Mouse (Mus musculus) cerebellum, adult 2 months (tissue): ENCODE results near the gene Palb2. TPM values are rescaled to one million over a fixed set of nuclear protein-coding genes. Genes with fewer than 3 reads are reported as not detected.
A peak's percentile ranks its signal among the peaks of the same experiment; 100 is the strongest.

Experiments used
- DNase-seq, 2 experiments: peaks; one replicate each; pipeline ENCODE4 v3.0.0; 2021
- H3K27ac ChIP-seq: fragments of 200-500 bp; 2 replicates; pipeline ENCODE4 v1.5.1; 2012; ENCODE audit warnings: low read length, control low read depth, inconsistent platforms; ENCODE audit not compliant: insufficient read depth
- H3K27me3 ChIP-seq: fragments of 200-500 bp; 2 replicates; pipeline ENCODE4 v1.6.1; 2012; ENCODE audit warnings: inconsistent platforms, mild to moderate bottlenecking, low read length, moderate library complexity; ENCODE audit not compliant: control insufficient read depth, insufficient read depth
- H3K4me1 ChIP-seq: fragments of 200-500 bp; 2 replicates; pipeline ENCODE4 v1.6.1; 2011; ENCODE audit warnings: low read length; ENCODE audit not compliant: control insufficient read depth, insufficient read depth
- H3K4me3 ChIP-seq: fragments of 200-500 bp; replicated peaks from 2 replicates; pipeline ENCODE3; 2011; ENCODE audit warnings: mild to moderate bottlenecking, low read depth, low read length, control low read depth; ENCODE audit not compliant: insufficient read depth
- CTCF ChIP-seq: fragments of 200-500 bp; IDR thresholded peaks from 2 replicates; pipeline ENCODE4 v1.5.1; 2011; ENCODE audit warnings: low read depth, mild to moderate bottlenecking, control low read depth, low read length, moderate library complexity, borderline replicate concordance; ENCODE audit not compliant: insufficient read depth
- POLR2A ChIP-seq: fragments of 200-500 bp; IDR thresholded peaks from 2 replicates; pipeline ENCODE4 v1.6.1; 2011; ENCODE audit warnings: low read length, control low read depth, borderline replicate concordance; ENCODE audit not compliant: insufficient read depth
- WGBS: fragments of 180-500 bp; shearing (Covaris S2); methylation state at CpG from one replicate; pipeline ENCODE4 v1.1.7; 2018; 5-methylcytosine and 5-hydroxymethylcytosine counted together
- polyA plus RNA-seq: library from polyadenylated mRNA; depleted of rRNA; stranded (reverse); fragments of >200 nt; gene quantifications from 2 replicates; pipeline ENCODE4 v1.2.3, GENCODE M21; 2012; rRNA removed

Palb2 gene
- polyA plus RNA-seq, 1 experiment, result 2.2 TPM

- WGBS, result under 1% methylated on average over 58 of the region's 60 CpGs
- TF ChIP-seq CTCF, result no peak
- peak; percentile 26; the same call in 1 of the 2 replicates for TF ChIP-seq POLR2A
- peak; percentile 96 to 99 for DNase-seq
- no peaks in the 10 kb centered on the region for H3K27me3 ChIP-seq
- H3K27ac ChIP-seq, result peak within 1 kb of the TSS; percentile 84
- peak within 1 kb of the TSS; percentile 79 for H3K4me3 ChIP-seq
- H3K4me1 ChIP-seq, result peaks cover 3% of the 10 kb centered on the region
Measured at GRCm38 (mm10) chr7:122066945-122067516, 65.8 kb downstream of the Palb2 start, which contains the start of the genes Ubfd1 and Ears2. TSS of gene Ubfd1 (plus strand) at chr7:122067175. TSS of gene Ears2 (minus strand) at chr7:122067263.

- Histone ChIP-seq H3K4me1 (peaks cover 3% of the 10 kb centered on the region; the same call in 1 of the 2 replicates), H3K4me3 (peak overlapping the region; percentile 79), H3K27ac (peak overlapping the region; percentile 84), H3K27me3 (no peaks in the 10 kb centered on the region)
- TF ChIP-seq CTCF, result no peak
- no peak for TF ChIP-seq POLR2A
- DNase-seq, result no peak
- 15% methylated on average over 31 of the region's 31 CpGs for WGBS
Measured at GRCm38 (mm10) chr7:122066102-122066944, 66.5 kb downstream of the Palb2 start.

- 76% methylated on average over 1 of the region's 1 CpGs for WGBS
- TF ChIP-seq CTCF, result no peak
- no peak for TF ChIP-seq POLR2A
- no peak overlapping the region for H3K27ac ChIP-seq
- H3K27me3 ChIP-seq, result no peaks in the 10 kb centered on the region
- H3K4me3 ChIP-seq, result no peak overlapping the region
- H3K4me1 ChIP-seq, result peaks cover 3% of the 10 kb centered on the region; the same call in 1 of the 2 replicates
- no peak for DNase-seq
Measured at GRCm38 (mm10) chr7:122065656-122066055, 67.1 kb downstream of the Palb2 start.

Other genes starting within 250 kb of the Palb2 start
- 32.3 and 32.6 TPM in 2 replicates for gene Cog7, start 151.3 kb downstream of the Palb2 start, polyA plus RNA-seq
- 22.8 and 23.1 TPM in 2 replicates for gene Gga2, start 111.8 kb downstream of the Palb2 start, polyA plus RNA-seq
- 52.0 and 56.9 TPM in 2 replicates for gene Ubfd1, start 65.8 kb downstream of the Palb2 start, polyA plus RNA-seq
- 4.8 and 6.2 TPM in 2 replicates for gene Ears2, start 65.7 kb downstream of the Palb2 start, polyA plus RNA-seq
- gene Ndufab1, start 31.1 kb downstream of the Palb2 start, polyA plus RNA-seq, result 204 and 236 TPM in 2 replicates
- 110 and 115 TPM in 2 replicates for gene Dctn5, start 56 bp upstream of the Palb2 start, polyA plus RNA-seq
- 2.0 and 2.1 TPM in 2 replicates for gene Plk1, start 26.5 kb upstream of the Palb2 start, polyA plus RNA-seq
- 0.11 and 0.21 TPM in 2 replicates for gene Ern2, start 53.2 kb upstream of the Palb2 start, polyA plus RNA-seq
- gene Chp2, start 86.5 kb upstream of the Palb2 start, polyA plus RNA-seq, result 0.29 and 0.46 TPM in 2 replicates
- 311 and 324 TPM in 2 replicates for gene Prkcb, start 155.8 kb upstream of the Palb2 start, polyA plus RNA-seq